Mouse (Mus musculus): Measurements from ENCODE around the gene Gpr61. TPM values are rescaled to one million over a fixed set of nuclear protein-coding genes. Genes with fewer than 3 reads are reported as not detected.

Gene Gpr61
- polyA plus RNA-seq, 1 experiment from 2014 or later, result 0.72 TPM

DNA sequence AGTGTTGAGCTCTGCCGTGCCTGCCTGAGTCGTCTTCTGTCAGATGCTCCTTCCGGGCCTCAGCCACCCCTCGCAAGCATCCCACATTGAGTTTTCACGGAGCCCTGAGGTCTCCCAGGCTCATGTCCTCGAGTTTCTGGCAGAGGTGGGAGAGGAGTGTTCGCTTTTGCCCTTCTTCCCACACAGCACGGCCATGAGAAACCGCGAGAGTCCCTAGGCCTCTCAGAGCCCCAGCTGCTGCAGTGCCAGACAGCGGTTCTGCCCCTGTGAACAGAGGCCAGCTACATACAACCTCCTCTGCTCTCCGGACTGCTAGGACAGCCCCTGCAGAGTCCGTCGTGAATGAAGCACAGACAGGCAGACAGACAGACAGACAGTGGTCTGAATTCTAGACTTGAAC is 12.8 kb upstream of the Gpr61 start:
- Histone ChIP-seq H3K27me3 (no peaks in the 10 kb centered on the region), H3K27ac (peak overlapping the region; percentile 86), H3K4me2 (replicated peaks) (no peak overlapping the region; the same call in 1 of the 2 replicates), H3K9me3 (replicated peaks) (no peaks in the 10 kb centered on the region), H3K9ac (no peak overlapping the region), H3K36me3 (no peaks in the 10 kb centered on the region), H3K4me1 (peaks cover 47% of the 10 kb centered on the region), H3K4me3 (no peak overlapping the region)
- 38% methylated on average over 14 of the region's 14 CpGs for WGBS
- ATAC-seq (ENCODE audit: low FRiP score), result no peak; the same call in 1 of the 2 replicates

DNA sequence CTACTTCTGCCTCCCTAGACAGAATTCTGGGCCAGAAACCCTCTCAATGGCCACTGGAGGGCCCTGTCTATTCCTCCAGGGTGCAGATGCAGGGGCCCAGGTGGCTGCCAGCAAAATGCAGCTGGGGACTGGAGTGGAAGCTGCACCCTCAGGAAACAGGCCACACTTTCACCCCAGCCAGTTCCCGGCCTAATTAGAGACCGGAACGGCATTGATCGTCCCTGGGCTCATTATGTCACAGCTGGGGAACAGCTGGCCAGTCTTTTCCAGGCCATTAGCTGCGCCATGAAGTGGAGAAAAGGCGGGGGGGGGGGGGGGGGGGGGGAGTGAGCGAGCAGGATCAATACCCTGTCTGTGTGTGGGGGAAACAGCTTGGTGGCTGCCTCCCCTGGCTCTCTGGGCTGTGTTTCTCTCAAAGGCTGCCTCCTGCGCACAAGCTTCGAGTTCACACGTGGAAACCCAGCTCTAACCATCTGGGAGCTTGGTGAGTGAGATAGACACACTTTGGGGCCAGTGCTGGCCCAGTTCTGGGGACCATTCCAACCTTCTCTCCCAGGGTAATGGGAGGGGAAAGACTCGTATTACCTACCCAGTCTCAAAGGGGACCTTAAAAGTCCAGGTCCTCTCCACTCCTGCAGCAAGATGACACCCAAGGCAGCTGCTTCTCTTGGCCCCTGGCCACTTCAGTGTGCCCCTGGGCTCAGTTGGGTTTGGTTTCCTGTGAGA is 12.0 kb upstream of the Gpr61 start:
- H3K27ac ChIP-seq, result peak overlapping the region; percentile 86
- H3K27me3 ChIP-seq, result no peaks in the 10 kb centered on the region
- H3K9me3 ChIP-seq (replicated peaks), result no peaks in the 10 kb centered on the region
- ATAC-seq (ENCODE audit: low FRiP score), result peak; percentile 65
- H3K36me3 ChIP-seq, result no peaks in the 10 kb centered on the region
- H3K4me1 ChIP-seq, result peaks cover 47% of the 10 kb centered on the region
- WGBS, result 6% methylated on average over 11 of the region's 11 CpGs
- H3K4me3 ChIP-seq, result no peak overlapping the region
- no peak overlapping the region for H3K9ac ChIP-seq
- H3K4me2 ChIP-seq (replicated peaks), result no peak overlapping the region; the same call in 1 of the 2 replicates

- Histone ChIP-seq H3K36me3 (no peaks in the 10 kb centered on the region), H3K27me3 (no peaks in the 10 kb centered on the region), H3K4me2 (replicated peaks) (peak overlapping the region; percentile 13), H3K27ac (peak overlapping the region; percentile 86), H3K9ac (peak overlapping the region; percentile 32; the same call in 1 of the 2 replicates), H3K4me1 (peaks cover 47% of the 10 kb centered on the region), H3K4me3 (no peak overlapping the region), H3K9me3 (replicated peaks) (no peaks in the 10 kb centered on the region)
- 17% methylated on average over 10 of the region's 10 CpGs for WGBS
- ATAC-seq (ENCODE audit: low FRiP score), result peak; percentile 23
Measured at GRCm38 (mm10) chr3:108165532-108166315, 11.0 kb upstream of the Gpr61 start.

GRCm38 (mm10) chr3:108164807-108165206 is 10.1 kb upstream of the Gpr61 start:
- Histone ChIP-seq H3K27me3 (no peaks in the 10 kb centered on the region), H3K9ac (no peak overlapping the region), H3K4me1 (peaks cover 47% of the 10 kb centered on the region), H3K36me3 (no peaks in the 10 kb centered on the region), H3K4me2 (replicated peaks) (peak overlapping the region; percentile 39), H3K27ac (0 out of 2 replicates have a peak overlapping the region, but pooled peaks have one; percentile 86), H3K4me3 (peak overlapping the region; percentile 11; the same call in 1 of the 2 replicates), H3K9me3 (replicated peaks) (no peaks in the 10 kb centered on the region)
- peak; percentile 43 for ATAC-seq (ENCODE audit: low FRiP score)
- 18% methylated on average over 9 of the region's 9 CpGs for WGBS

DNA sequence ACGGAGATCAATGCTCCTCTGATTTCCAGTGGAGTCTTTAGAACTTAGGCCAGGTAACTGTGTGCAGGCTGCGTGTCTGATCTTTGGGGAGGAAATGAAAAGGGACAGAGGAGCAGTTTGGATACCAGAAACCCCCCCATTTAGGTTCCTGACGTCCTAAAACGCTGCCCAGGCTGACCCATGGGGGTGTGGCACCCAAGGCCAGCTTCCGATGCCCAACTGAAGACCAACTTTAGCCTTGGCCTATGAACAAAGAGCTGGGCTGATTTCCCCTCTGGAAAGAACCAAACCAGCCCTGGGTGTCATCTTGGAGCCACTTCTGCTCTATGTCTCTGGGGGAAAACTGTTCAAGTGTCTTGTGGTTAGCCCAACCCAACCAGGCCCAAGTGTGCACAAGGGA is 9.4 kb upstream of the Gpr61 start:
- WGBS, result 62% methylated on average over 5 of the region's 5 CpGs
- H3K9me3 ChIP-seq (replicated peaks), result no peaks in the 10 kb centered on the region
- no peak overlapping the region for H3K9ac ChIP-seq
- no peak for ATAC-seq (ENCODE audit: low FRiP score)
- no peaks in the 10 kb centered on the region for H3K36me3 ChIP-seq
- H3K27me3 ChIP-seq, result no peaks in the 10 kb centered on the region
- H3K4me3 ChIP-seq, result no peak overlapping the region
- H3K4me1 ChIP-seq, result peaks cover 43% of the 10 kb centered on the region
- no peak overlapping the region for H3K4me2 ChIP-seq (replicated peaks)
- H3K27ac ChIP-seq, result no peak overlapping the region

- no peaks in the 10 kb centered on the region for H3K9me3 ChIP-seq (replicated peaks)
- 58% methylated on average over 9 of the region's 9 CpGs for WGBS
- H3K27ac ChIP-seq, result peak overlapping the region; percentile 78
- peak; percentile 57 for ATAC-seq (ENCODE audit: low FRiP score)
- no peaks in the 10 kb centered on the region for H3K36me3 ChIP-seq
- peaks cover 13% of the 10 kb centered on the region for H3K4me1 ChIP-seq
- H3K4me2 ChIP-seq (replicated peaks), result no peak overlapping the region
- H3K27me3 ChIP-seq, result no peaks in the 10 kb centered on the region
- no peak overlapping the region for H3K4me3 ChIP-seq
- H3K9ac ChIP-seq, result no peak overlapping the region
Measured at GRCm38 (mm10) chr3:108158383-108159037, 3.8 kb upstream of the Gpr61 start.

DNA sequence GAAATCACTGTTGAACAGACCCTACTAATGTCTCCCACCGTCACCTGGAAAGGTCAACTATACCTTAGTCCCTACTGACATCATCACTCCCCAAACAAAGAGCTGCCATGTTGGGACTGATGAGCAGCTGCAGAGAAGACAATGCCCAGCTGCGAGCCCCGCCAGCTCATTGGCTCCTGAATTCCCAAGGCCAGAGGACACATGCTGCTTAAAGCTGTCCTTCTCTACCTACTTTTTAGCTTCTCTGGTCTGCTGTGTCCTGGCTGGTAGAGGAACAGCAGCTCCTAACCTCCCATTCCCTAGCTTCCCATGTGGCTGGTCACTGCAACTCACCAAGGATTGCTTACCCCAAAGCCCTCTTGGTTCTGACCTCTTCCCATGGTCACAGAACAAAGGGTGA is 2.4 kb downstream of the Gpr61 start:
- no peak overlapping the region for H3K4me2 ChIP-seq (replicated peaks)
- WGBS, result 86% methylated on average over 3 of the region's 3 CpGs

DNA sequence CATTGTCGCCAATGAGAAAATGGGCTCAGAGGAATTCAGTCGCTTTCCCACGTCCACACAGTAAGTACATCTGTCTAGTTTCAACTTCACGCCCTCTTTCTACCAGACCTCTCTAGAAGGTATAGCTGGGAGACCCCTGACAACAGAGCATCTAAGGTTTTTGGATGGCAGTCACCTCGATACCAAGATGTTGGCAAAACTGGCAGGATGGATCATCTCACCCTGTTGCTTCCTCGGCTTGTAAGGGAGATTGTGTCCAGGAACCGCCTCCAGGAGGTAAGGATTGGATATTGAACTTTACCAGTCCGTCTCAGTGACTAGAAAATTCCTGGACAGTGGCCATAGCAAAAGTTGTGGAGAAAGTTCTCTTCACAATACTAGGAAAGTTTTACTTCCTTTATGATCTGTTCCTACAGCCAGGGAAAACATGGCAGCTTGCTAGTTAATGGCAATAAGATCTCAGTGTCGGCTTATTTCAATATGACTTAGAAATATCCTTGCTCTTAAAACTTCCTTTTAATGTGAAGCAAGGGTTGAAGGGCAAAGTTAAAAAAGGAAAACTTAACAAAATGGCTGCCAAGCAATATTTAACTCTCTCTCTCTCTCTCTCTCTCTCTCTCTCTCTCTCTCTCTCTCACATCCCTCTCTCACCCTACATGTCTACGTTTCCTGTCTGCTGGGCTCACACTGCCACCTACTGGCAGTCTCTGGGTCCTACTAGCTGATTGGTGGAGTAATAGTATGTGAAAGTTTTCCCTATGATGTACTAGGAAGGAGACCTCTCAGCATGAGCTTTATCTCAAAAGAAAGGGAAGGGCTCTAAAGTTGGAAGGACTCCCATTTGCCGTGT is 7.1 kb downstream of the Gpr61 start:
- WGBS, result 69% methylated on average over 11 of the region's 11 CpGs
- Histone ChIP-seq H3K4me2 (replicated peaks) (no peak overlapping the region), H3K9me3 (replicated peaks) (no peaks in the 10 kb centered on the region), H3K27me3 (no peaks in the 10 kb centered on the region), H3K27ac (no peak overlapping the region), H3K4me3 (no peak overlapping the region), H3K36me3 (no peaks in the 10 kb centered on the region), H3K9ac (no peak overlapping the region), H3K4me1 (peaks cover 16% of the 10 kb centered on the region)
- 0 out of 2 replicates have a peak, but pooled peaks have one; percentile 27 for ATAC-seq (ENCODE audit: low FRiP score)

More for the DNA sequence above, 2.4 kb downstream of the Gpr61 start:
- Histone ChIP-seq H3K9me3 (replicated peaks) (no peaks in the 10 kb centered on the region), H3K27ac (no peak overlapping the region), H3K4me1 (peaks cover 2% of the 10 kb centered on the region; the same call in 1 of the 2 replicates), H3K36me3 (no peaks in the 10 kb centered on the region), H3K4me3 (no peak overlapping the region), H3K27me3 (no peaks in the 10 kb centered on the region), H3K9ac (no peak overlapping the region)
- ATAC-seq (ENCODE audit: low FRiP score), result no peak

GRCm38 (mm10) chr3:108146671-108147070 is 8.0 kb downstream of the Gpr61 start:
- peak overlapping the region; percentile 83 for H3K4me3 ChIP-seq
- 62% methylated on average over 5 of the region's 5 CpGs for WGBS
- H3K9ac ChIP-seq, result peak overlapping the region; percentile 96
- H3K36me3 ChIP-seq, result no peaks in the 10 kb centered on the region
- ATAC-seq (ENCODE audit: low FRiP score), result no peak
- H3K27me3 ChIP-seq, result no peaks in the 10 kb centered on the region
- peak overlapping the region; percentile 95; the same call in 1 of the 2 replicates for H3K27ac ChIP-seq
- H3K4me2 ChIP-seq (replicated peaks), result peak overlapping the region; percentile 88
- peaks cover 16% of the 10 kb centered on the region for H3K4me1 ChIP-seq
- no peaks in the 10 kb centered on the region for H3K9me3 ChIP-seq (replicated peaks)

DNA sequence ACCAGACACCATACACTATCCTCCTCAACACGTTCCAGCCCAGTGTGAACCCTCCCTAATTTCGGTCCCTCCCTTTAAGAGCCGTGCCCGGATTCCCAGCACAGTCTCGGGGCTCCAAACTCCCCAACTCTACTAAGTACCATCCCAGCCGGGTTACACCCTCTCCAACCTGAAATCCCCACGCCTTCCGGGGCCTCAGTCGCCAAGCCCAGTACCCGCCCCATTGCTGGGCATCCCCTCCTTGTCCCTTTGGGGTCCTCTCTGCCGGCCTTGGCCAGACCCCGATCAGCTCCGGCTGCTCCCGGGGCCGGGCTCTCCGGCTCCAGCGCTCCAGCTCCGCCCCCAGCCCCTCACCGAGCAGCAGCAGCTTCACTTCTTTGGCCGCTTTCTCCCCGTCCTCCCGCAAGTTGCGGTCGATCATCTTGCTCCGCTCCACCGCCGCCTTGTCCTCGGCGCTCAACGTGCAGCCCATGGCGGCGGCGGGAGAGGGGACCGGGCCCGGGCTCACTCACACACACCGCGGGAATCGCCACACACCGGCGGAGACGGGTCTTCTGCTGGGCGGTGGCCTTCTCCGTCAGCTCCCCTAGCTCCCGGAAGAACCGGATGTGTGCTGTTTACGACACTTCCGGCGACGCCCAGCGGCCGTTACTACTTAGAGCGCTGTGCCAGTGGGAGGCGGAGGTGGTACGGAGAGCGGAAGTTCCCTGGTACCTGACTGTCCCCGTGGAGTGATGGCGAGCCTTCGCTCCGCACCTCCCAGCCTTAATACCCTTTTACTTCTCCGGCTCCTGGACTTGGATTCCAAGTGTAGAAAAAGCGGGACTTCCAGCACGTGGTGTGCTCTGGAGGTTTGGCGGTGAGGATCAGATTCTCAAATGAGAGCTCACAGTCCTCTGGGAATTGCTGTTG is 8.9 kb downstream of the Gpr61 start, which contains the start of gene Gnai3:
Gene Gnai3 (minus strand): TSS at position 613 of the 912 bp plus-strand sequence.
- H3K27me3 ChIP-seq, result no peaks in the 10 kb centered on the region
- peak within 1 kb of the TSS; percentile 96 for H3K9ac ChIP-seq
- under 1% methylated on average over 63 of the region's 63 CpGs for WGBS
- 0 out of 2 replicates have a peak, but pooled peaks cover 2% of the 10 kb centered on the region for H3K36me3 ChIP-seq
- peak within 1 kb of the TSS; percentile 95 for H3K27ac ChIP-seq
- H3K4me3 ChIP-seq, result peak within 1 kb of the TSS; percentile 83
- H3K4me1 ChIP-seq, result peaks cover 16% of the 10 kb centered on the region
- peak; percentile 94 for ATAC-seq (ENCODE audit: low FRiP score)
- no peaks in the 10 kb centered on the region for H3K9me3 ChIP-seq (replicated peaks)
- peak within 1 kb of the TSS; percentile 88 for H3K4me2 ChIP-seq (replicated peaks)

Measured in hindbrain, embryonic 12.5 days (tissue).